Mouse (Mus musculus) R1 (cell line): Measurements from ENCODE around the gene Fpr2.
A peak's percentile ranks its signal among the peaks of the same experiment; 100 is the strongest.
"Not testable (repeated sequence)": the region's sequence is repeated elsewhere in the genome, so short reads cannot be mapped to it uniquely, and the experiment has no call there.

ENCODE experiments used
- DNase-seq: peaks from one replicate; pipeline ENCODE4 v3.0.0-alpha.2; 2018; ENCODE audit warnings: low read depth, low spot score

Fpr2 gene

GRCm38 (mm10) chr17:17882672-17883071 lies 5.0 kb upstream of the Fpr2 start:
- no peak for DNase-seq

GRCm38 (mm10) chr17:17883840-17884239 lies 3.8 kb upstream of the Fpr2 start, which contains the start of gene Fpr1:
Fpr1 (minus strand) TSS chr17:17883940.
- DNase-seq, result no peak

- DNase-seq, result no peak
Measured at GRCm38 (mm10) chr17:17889732-17890425, 2.3 kb downstream of the Fpr2 start.

GRCm38 (mm10) chr17:17896039-17896438 lies 8.4 kb downstream of the Fpr2 start:
- peak; percentile 55 for DNase-seq

- peak; percentile 24 for DNase-seq
Measured at GRCm38 (mm10) chr17:17899268-17899667, 11.6 kb downstream of the Fpr2 start.

GRCm38 (mm10) chr17:17900768-17901167 lies 13.1 kb downstream of the Fpr2 start:
- DNase-seq, result no peak

- peak; percentile 83 for DNase-seq
Measured at GRCm38 (mm10) chr17:17909636-17910421, 22.2 kb downstream of the Fpr2 start.

GRCm38 (mm10) chr17:17912618-17913017 lies 25.0 kb downstream of the Fpr2 start:
- not testable (repeated sequence) for DNase-seq

GRCm38 (mm10) chr17:17917376-17917775 lies 29.8 kb downstream of the Fpr2 start:
- DNase-seq, result no peak

- no peak for DNase-seq
Measured at GRCm38 (mm10) chr17:17917782-17918181, 30.2 kb downstream of the Fpr2 start.
